Mouse (Mus musculus): ENCODE results near the gene Hist1h2af.
"Not testable (repeated sequence)": the region's sequence is repeated elsewhere in the genome, so short reads cannot be mapped to it uniquely, and the experiment has no call there.

Hist1h2af gene

GRCm38 (mm10) chr13:23554393-23554792, 20.7 kb downstream of the Hist1h2af start:
- no peak for DNase-seq (ENCODE audit: extremely low read depth, insufficient read length, low spot score)

GRCm38 (mm10) chr13:23554925-23555838, 21.5 kb downstream of the Hist1h2af start:
- DNase-seq (ENCODE audit: extremely low read depth, insufficient read length, low spot score) = peak; percentile 94

- peak; percentile 58 for DNase-seq (ENCODE audit: extremely low read depth, insufficient read length, low spot score)
These were observed 22.2 kb downstream of the Hist1h2af start for GRCm38 (mm10) chr13:23555839-23556416.

GRCm38 (mm10) chr13:23556906-23557305, 23.2 kb downstream of the Hist1h2af start:
- DNase-seq (ENCODE audit: extremely low read depth, insufficient read length, low spot score) = no peak

GRCm38 (mm10) chr13:23560699-23561098, 27.0 kb downstream of the Hist1h2af start:
- DNase-seq (ENCODE audit: extremely low read depth, insufficient read length, low spot score) = not testable (repeated sequence)

- DNase-seq (ENCODE audit: extremely low read depth, insufficient read length, low spot score) = not testable (repeated sequence)
These were observed 27.8 kb downstream of the Hist1h2af start for GRCm38 (mm10) chr13:23561531-23561882.

- peak; percentile 93 for DNase-seq (ENCODE audit: extremely low read depth, insufficient read length, low spot score)
These were observed 28.4 kb downstream of the Hist1h2af start, which contains the start of gene Hist1h3e for GRCm38 (mm10) chr13:23561883-23562659. TSS of gene Hist1h3e (minus strand) at chr13:23562369.

- DNase-seq (ENCODE audit: extremely low read depth, insufficient read length, low spot score) = peak; percentile 52
These were observed 29.2 kb downstream of the Hist1h2af start for GRCm38 (mm10) chr13:23562699-23563462.

- no peak for DNase-seq (ENCODE audit: extremely low read depth, insufficient read length, low spot score)
These were observed 30.8 kb downstream of the Hist1h2af start for GRCm38 (mm10) chr13:23564482-23564881.

GRCm38 (mm10) chr13:23570261-23571021, 36.7 kb downstream of the Hist1h2af start:
- DNase-seq (ENCODE audit: extremely low read depth, insufficient read length, low spot score) = peak; percentile 74

GRCm38 (mm10) chr13:23571022-23571503, 37.4 kb downstream of the Hist1h2af start, which contains the start of the genes Hist1h2ae and Hist1h2bg:
TSS of gene Hist1h2ae (minus strand) at chr13:23571220.
TSS of gene Hist1h2bg (plus strand) at chr13:23571396.
- peak; percentile 95 for DNase-seq (ENCODE audit: extremely low read depth, insufficient read length, low spot score)

- peak; percentile 86 for DNase-seq (ENCODE audit: extremely low read depth, insufficient read length, low spot score)
These were observed 38.0 kb downstream of the Hist1h2af start for GRCm38 (mm10) chr13:23571504-23572217.

- peak; percentile 48 for DNase-seq (ENCODE audit: extremely low read depth, insufficient read length, low spot score)
These were observed 38.7 kb downstream of the Hist1h2af start for GRCm38 (mm10) chr13:23572218-23573033.

GRCm38 (mm10) chr13:23573034-23573897, 39.6 kb downstream of the Hist1h2af start:
- DNase-seq (ENCODE audit: extremely low read depth, insufficient read length, low spot score) = peak; percentile 61

- peak; percentile 95 for DNase-seq (ENCODE audit: extremely low read depth, insufficient read length, low spot score)
These were observed 40.3 kb downstream of the Hist1h2af start, which contains the start of the genes Hist1h2bf and Hist1h2ad for GRCm38 (mm10) chr13:23573898-23574524. TSS of gene Hist1h2bf (minus strand) at chr13:23574196. TSS of gene Hist1h2ad (plus strand) at chr13:23574381.

- peak; percentile 75 for DNase-seq (ENCODE audit: extremely low read depth, insufficient read length, low spot score)
These were observed 41.0 kb downstream of the Hist1h2af start for GRCm38 (mm10) chr13:23574546-23575170.
